Mouse (Mus musculus): ENCODE results near the gene Bglap. TPM values are rescaled to one million over a fixed set of nuclear protein-coding genes. Genes with fewer than 3 reads are reported as not detected.

Gene Bglap
- polyA plus RNA-seq, 2 experiments: not detected

DNA sequence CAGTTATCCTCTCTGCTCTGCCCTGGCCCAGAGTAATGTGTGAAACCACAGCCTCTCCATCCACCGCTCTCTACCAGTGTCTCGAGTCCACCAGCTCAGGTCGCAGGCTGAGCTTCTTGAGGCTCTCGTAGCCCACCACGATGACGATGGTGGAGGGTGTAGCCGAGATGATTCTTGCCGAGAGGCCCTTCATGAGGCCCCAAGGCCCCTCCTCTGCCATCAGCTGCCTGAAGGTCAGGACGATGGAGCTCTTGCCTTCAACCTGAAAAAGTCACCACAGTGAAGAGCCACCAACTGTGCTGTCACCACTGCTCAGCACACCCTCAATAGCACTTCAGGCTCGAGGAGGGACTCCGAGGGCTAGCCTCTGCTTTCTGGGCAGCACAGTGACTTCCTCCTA is 28.4 kb upstream of the Bglap start:
- Histone ChIP-seq H3K4me1 (replicated peaks; ENCODE audit: control insufficient read depth in 2 of 2, insufficient read depth in 2 of 2, low read length in 1 of 2) (peaks cover 27 to 43% of the 10 kb centered on the region in 2 experiments), H3K4me3 (ENCODE audit: insufficient read depth in 1 of 2, low read depth in 2 of 2, low read length in 2 of 2) (no peak overlapping the region), H3K27ac (peak overlapping the region; percentile 6; the same call in 1 of the 2 replicates), H3K27me3 (ENCODE audit: control insufficient read depth, insufficient read depth, low read length) (no peaks in the 10 kb centered on the region), H3K36me3 (replicated peaks; ENCODE audit: control insufficient read depth, insufficient read depth, low read depth) (peaks cover 19% of the 10 kb centered on the region), H3K9me3 (ENCODE audit: control insufficient read depth, low read length) (no peaks in the 10 kb centered on the region), H3K4me2 (ENCODE audit: low read depth) (no peak overlapping the region), H3K9ac (replicated peaks) (no peak overlapping the region)
- DNase-seq (ENCODE audit: low read depth in 3 of 3, low spot score in 3 of 3): no peak
- 78% methylated on average over 11 of the region's 11 CpGs for WGBS (ENCODE audit: insufficient replicate concordance)
- TF ChIP-seq EP300 (IDR thresholded peaks at IDR 0.05; ENCODE audit: low read depth) (no peak), CTCF (IDR thresholded peaks at IDR 0.05; ENCODE audit: low read depth) (no peak)
- no peak for ATAC-seq (ENCODE audit: insufficient read depth)

- 43% methylated on average over 4 of the region's 4 CpGs for WGBS (ENCODE audit: insufficient replicate concordance)
- DNase-seq (ENCODE audit: low read depth in 3 of 3, low spot score in 3 of 3): peak; percentile 58 to 65 (median 63)
Measured at GRCm38 (mm10) chr3:88411681-88412080, 27.4 kb upstream of the Bglap start.

DNA sequence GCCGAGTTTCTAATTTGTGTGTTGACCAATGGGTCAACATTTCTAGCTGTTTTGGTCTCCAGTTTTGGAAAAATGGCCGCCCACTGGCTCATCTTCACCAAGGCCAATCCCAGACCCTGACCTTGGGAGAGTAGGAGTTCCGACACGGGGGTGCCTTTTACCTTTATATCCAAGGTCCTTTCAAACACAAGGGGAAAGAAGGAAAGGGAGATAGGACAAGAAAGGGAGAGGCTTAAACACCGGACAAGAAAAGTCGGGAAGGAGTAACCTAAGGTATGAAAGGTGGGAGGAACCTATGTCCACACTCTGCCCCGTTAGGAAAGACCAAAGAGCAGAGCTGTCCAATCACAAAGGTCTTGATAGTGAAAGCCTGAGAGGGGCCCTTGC is 26.4 kb upstream of the Bglap start:
- Histone ChIP-seq H3K4me1 (replicated peaks; ENCODE audit: control insufficient read depth in 2 of 2, insufficient read depth in 2 of 2, low read length in 1 of 2) (peaks cover 22 to 42% of the 10 kb centered on the region in 2 experiments), H3K27ac (peak overlapping the region; percentile 87), H3K4me3 (ENCODE audit: insufficient read depth in 1 of 2, low read depth in 2 of 2, low read length in 2 of 2) (peak overlapping the region; percentile 31 to 72), H3K4me2 (ENCODE audit: low read depth) (peak overlapping the region; percentile 93), H3K9ac (replicated peaks) (peak overlapping the region; percentile 78), H3K27me3 (ENCODE audit: control insufficient read depth, insufficient read depth, low read length) (no peaks in the 10 kb centered on the region), H3K36me3 (replicated peaks; ENCODE audit: control insufficient read depth, insufficient read depth, low read depth) (peaks cover 13% of the 10 kb centered on the region), H3K9me3 (ENCODE audit: control insufficient read depth, low read length) (no peaks in the 10 kb centered on the region)
- ATAC-seq (ENCODE audit: insufficient read depth): no peak
- TF ChIP-seq EP300 (IDR thresholded peaks at IDR 0.05; ENCODE audit: low read depth) (no peak), CTCF (IDR thresholded peaks at IDR 0.05; ENCODE audit: low read depth) (no peak)
- peak in 2 of 3 experiments; percentile 12 to 32 for DNase-seq (ENCODE audit: low read depth in 3 of 3, low spot score in 3 of 3)
- 26% methylated on average over 7 of the region's 7 CpGs for WGBS (ENCODE audit: insufficient replicate concordance)

More at GRCm38 (mm10) chr3:88411681-88412080, 27.4 kb upstream of the Bglap start:
- Histone ChIP-seq H3K4me2 (ENCODE audit: low read depth) (peak overlapping the region; percentile 93), H3K4me1 (replicated peaks; ENCODE audit: control insufficient read depth in 2 of 2, insufficient read depth in 2 of 2, low read length in 1 of 2) (peaks cover 27 to 48% of the 10 kb centered on the region in 2 experiments), H3K27me3 (ENCODE audit: control insufficient read depth, insufficient read depth, low read length) (no peaks in the 10 kb centered on the region), H3K36me3 (replicated peaks; ENCODE audit: control insufficient read depth, insufficient read depth, low read depth) (peaks cover 16% of the 10 kb centered on the region), H3K9me3 (ENCODE audit: control insufficient read depth, low read length) (no peaks in the 10 kb centered on the region), H3K27ac (peak overlapping the region; percentile 87), H3K4me3 (ENCODE audit: insufficient read depth in 1 of 2, low read depth in 2 of 2, low read length in 2 of 2) (no peak overlapping the region), H3K9ac (replicated peaks) (peak overlapping the region; percentile 40)
- no peak for TF ChIP-seq CTCF (IDR thresholded peaks at IDR 0.05; ENCODE audit: low read depth)
- peak; percentile 48; the same call in 1 of the 2 replicates for TF ChIP-seq EP300 (IDR thresholded peaks at IDR 0.05; ENCODE audit: low read depth)
- peak; percentile 40 for ATAC-seq (ENCODE audit: insufficient read depth)

DNA sequence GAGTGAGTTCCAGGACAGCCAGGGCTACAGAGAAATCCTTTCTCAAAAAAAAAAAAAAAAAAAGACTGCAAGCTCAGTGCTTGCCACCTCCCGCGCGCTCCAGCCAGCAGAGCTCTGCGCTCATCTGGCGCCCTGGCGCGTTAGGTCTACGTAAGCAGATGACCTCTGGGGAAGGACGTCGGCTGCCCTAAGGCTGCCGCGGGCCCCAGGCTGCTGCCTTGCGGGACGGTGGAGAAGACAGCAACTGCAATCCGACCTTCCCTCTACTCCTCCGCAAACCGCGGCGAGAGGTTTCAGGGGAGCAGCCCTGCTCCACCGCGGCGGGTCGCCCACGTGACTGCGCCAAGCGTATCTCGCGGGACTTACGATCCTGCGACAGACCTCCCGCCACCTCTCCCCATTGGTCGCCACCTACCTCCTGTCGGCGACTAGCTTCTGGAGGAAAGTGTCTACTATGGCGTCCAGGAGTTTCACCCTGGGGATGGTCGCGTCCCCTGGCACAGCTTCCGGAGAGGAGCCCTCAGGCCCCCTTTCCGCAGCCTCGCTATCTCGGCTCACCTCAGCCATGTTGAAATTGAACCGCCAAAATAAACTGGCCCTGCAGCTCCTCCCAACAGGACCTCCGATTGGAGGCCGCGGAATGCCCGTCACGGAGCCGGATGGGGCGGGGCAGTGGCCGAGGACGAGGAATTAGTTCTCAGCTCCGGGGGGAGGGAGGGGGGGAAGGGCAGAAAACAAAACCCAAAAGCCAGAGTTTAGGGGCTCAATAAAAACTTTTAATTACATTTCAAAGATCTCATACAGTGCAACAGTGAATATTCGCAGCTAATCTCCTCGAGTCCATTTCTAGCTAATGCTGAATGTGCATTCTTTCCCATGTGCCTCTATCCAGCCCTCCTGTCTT is 25.7 kb upstream of the Bglap start, which contains the start of gene Pmf1:
Gene Pmf1 (minus strand): TSS at position 591 of the 904 bp plus-strand sequence.
- WGBS (ENCODE audit: insufficient replicate concordance): under 1% methylated on average over 54 of the region's 54 CpGs
- H3K27me3 ChIP-seq (ENCODE audit: control insufficient read depth, insufficient read depth, low read length): no peaks in the 10 kb centered on the region
- peak within 1 kb of the TSS; percentile 78 for H3K9ac ChIP-seq (replicated peaks)
- peak within 1 kb of the TSS; percentile 87 for H3K27ac ChIP-seq
- TF ChIP-seq CTCF (IDR thresholded peaks at IDR 0.05; ENCODE audit: low read depth) (peak; percentile 30; the same call in 1 of the 2 replicates), EP300 (IDR thresholded peaks at IDR 0.05; ENCODE audit: low read depth) (peak; percentile 59)
- peaks cover 7% of the 10 kb centered on the region for H3K36me3 ChIP-seq (replicated peaks; ENCODE audit: control insufficient read depth, insufficient read depth, low read depth)
- peaks cover 19 to 37% of the 10 kb centered on the region in 2 experiments for H3K4me1 ChIP-seq (replicated peaks; ENCODE audit: control insufficient read depth in 2 of 2, insufficient read depth in 2 of 2, low read length in 1 of 2)
- peak; percentile 92 for ATAC-seq (ENCODE audit: insufficient read depth)
- H3K9me3 ChIP-seq (ENCODE audit: control insufficient read depth, low read length): no peaks in the 10 kb centered on the region
- DNase-seq (ENCODE audit: low read depth in 3 of 3, low spot score in 3 of 3): peak; percentile 81 to 85 (median 84)
- peak within 1 kb of the TSS; percentile 72 to 78 for H3K4me3 ChIP-seq (ENCODE audit: insufficient read depth in 1 of 2, low read depth in 2 of 2, low read length in 2 of 2)
- H3K4me2 ChIP-seq (ENCODE audit: low read depth): peak within 1 kb of the TSS; percentile 93

GRCm38 (mm10) chr3:88408953-88409352 is 24.7 kb upstream of the Bglap start:
- Histone ChIP-seq H3K36me3 (replicated peaks; ENCODE audit: control insufficient read depth, insufficient read depth, low read depth) (peaks cover 2% of the 10 kb centered on the region), H3K27ac (no peak overlapping the region; the same call in 1 of the 2 replicates), H3K4me2 (ENCODE audit: low read depth) (peak overlapping the region; percentile 93), H3K4me3 (ENCODE audit: insufficient read depth in 1 of 2, low read depth in 2 of 2, low read length in 2 of 2) (peak overlapping the region; percentile 72 to 78), H3K4me1 (replicated peaks; ENCODE audit: control insufficient read depth in 2 of 2, insufficient read depth in 2 of 2, low read length in 1 of 2) (peaks cover 19 to 37% of the 10 kb centered on the region in 2 experiments), H3K9me3 (ENCODE audit: control insufficient read depth, low read length) (no peaks in the 10 kb centered on the region), H3K9ac (replicated peaks) (peak overlapping the region; percentile 78), H3K27me3 (ENCODE audit: control insufficient read depth, insufficient read depth, low read length) (no peaks in the 10 kb centered on the region)
- TF ChIP-seq CTCF (IDR thresholded peaks at IDR 0.05; ENCODE audit: low read depth): no peak
- no peak for TF ChIP-seq EP300 (IDR thresholded peaks at IDR 0.05; ENCODE audit: low read depth)
- whole genome bisulfite sequencing (ENCODE audit: insufficient replicate concordance): 39% methylated on average over 5 of the region's 5 CpGs
- DNase-seq (ENCODE audit: low read depth in 3 of 3, low spot score in 3 of 3): no peak
- ATAC-seq (ENCODE audit: insufficient read depth): no peak
